ENCODE assay signal across 22 mouse cellular contexts in the genomic region with DNA sequence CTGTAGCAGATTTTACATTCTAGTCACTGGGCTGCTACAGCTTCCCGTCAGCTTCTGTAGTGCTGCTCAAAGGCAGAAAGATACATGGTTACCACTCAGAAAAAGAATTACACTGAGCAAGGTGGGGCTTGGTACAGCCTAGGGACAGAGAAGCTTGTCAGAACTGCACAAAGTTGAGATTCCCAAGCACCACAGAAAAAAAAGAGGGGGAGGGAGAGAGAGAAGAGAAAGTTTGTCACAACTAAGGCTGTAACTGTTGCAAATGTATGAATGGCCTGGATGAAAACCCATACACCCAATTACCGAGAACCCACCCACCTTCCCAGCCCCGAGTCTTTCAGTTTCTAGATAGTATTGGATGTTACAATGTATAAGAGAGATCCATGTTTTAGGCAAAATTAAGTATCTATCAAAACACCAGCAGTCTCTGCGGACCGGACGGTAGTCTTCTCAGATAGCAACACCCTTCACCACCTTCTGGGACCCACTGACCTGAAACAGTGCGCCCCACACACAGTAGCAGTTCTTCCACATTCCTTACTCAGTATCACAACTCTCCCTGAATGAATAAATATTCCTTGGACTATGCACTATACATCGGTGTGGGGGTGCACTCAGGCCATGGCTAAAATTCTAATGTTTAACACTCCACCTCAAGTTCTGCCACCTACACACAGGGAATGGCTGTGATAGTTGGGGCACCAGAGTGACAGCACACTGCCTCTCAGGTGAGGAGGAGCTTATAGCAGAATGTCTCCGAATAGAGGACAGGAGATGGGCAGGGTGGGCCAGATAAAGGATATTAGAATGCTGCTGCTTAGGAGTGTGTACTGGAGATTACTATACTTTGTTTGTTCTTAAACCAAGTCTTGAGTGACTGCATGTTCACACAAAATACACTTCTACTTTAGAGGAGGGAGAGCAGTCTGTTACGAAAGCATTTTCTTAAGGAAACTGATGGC. TPM values are rescaled to one million over a fixed set of nuclear protein-coding genes. Genes with fewer than 3 reads are reported as not detected.
DNase-seq lines count a peak whose midpoint lies in the region; ATAC-seq lines count a peak whose summit lies in the region.
"Had no signal": no experiment of that assay in that cellular context is flagged by ENCODE, and none has a peak within 500 bp of the region (broad histone marks: within the 10 kb centered on the region; RNA-seq: fewer than 3 reads in every experiment).

No protein-coding gene starts in this region.

- ATAC-seq in embryonic facial prominence, embryonic 14.5 days (ENCODE audit: low read depth) = no peak
- peak; percentile 22 for ATAC-seq in hindbrain, embryonic 16.5 days
- ATAC-seq in hindbrain, embryonic 12.5 days (ENCODE audit: low FRiP score) = no peak
- no peak for ATAC-seq in forebrain, embryonic 14.5 days
- ATAC-seq: CD4-positive, CD25-positive, alpha-beta regulatory T cell, adult 4 months; intestine, embryonic 16.5 days; lung, postnatal 0 days had no signal

- WGBS in embryonic facial prominence, embryonic 14.5 days = 79% methylated on average over 10 of the region's 10 CpGs
- 91% methylated on average over 10 of the region's 10 CpGs for WGBS in embryonic facial prominence, embryonic 10.5 days
- 80% methylated on average over 10 of the region's 10 CpGs for WGBS in hindbrain, embryonic 16.5 days
- WGBS in hindbrain, embryonic 12.5 days = 83% methylated on average over 10 of the region's 10 CpGs
- 88% methylated on average over 10 of the region's 10 CpGs for whole genome bisulfite sequencing in forebrain, embryonic 14.5 days

- peaks cover 4% of the 10 kb centered on the region; the same call in 1 of the 2 replicates for H3K4me1 ChIP-seq in embryonic facial prominence, embryonic 14.5 days (ENCODE audit: control insufficient read depth, insufficient read depth, low read length)
- H3K4me1 ChIP-seq in embryonic facial prominence, embryonic 10.5 days = peaks cover 13% of the 10 kb centered on the region
- H3K4me1 ChIP-seq in hindbrain, embryonic 16.5 days (ENCODE audit: control insufficient read depth, insufficient read depth, low read depth, low read length) = peaks cover 1% of the 10 kb centered on the region
- H3K4me1 ChIP-seq in hindbrain, embryonic 12.5 days = peaks cover 4% of the 10 kb centered on the region
- peaks cover 2% of the 10 kb centered on the region; the same call in 1 of the 2 replicates for H3K4me1 ChIP-seq in forebrain, embryonic 14.5 days (ENCODE audit: control insufficient read depth, insufficient read depth, low read length)

- H3K27me3 ChIP-seq in embryonic facial prominence, embryonic 14.5 days (replicated peaks; ENCODE audit: control insufficient read depth, insufficient read depth, low read length) = no peaks in the 10 kb centered on the region
- no peaks in the 10 kb centered on the region for H3K27me3 ChIP-seq in embryonic facial prominence, embryonic 10.5 days (replicated peaks; ENCODE audit: low read depth, poor library complexity, severe bottlenecking)
- H3K27me3 ChIP-seq in hindbrain, embryonic 16.5 days (replicated peaks; ENCODE audit: control insufficient read depth, insufficient read depth, low read length) = no peaks in the 10 kb centered on the region
- H3K27me3 ChIP-seq in hindbrain, embryonic 12.5 days = no peaks in the 10 kb centered on the region
- H3K27me3 ChIP-seq in forebrain, embryonic 14.5 days (replicated peaks; ENCODE audit: control insufficient read depth, insufficient read depth, low read length) = no peaks in the 10 kb centered on the region
- H3K27me3 ChIP-seq: embryonic facial prominence, embryonic 12.5 days; limb, embryonic 13.5 days; neural tube, embryonic 12.5 days had no signal

- H3K4me2 ChIP-seq in embryonic facial prominence, embryonic 14.5 days (ENCODE audit: low read depth, low read length) = no peak overlapping the region
- no peak overlapping the region for H3K4me2 ChIP-seq in hindbrain, embryonic 16.5 days (ENCODE audit: low read length)
- no peak overlapping the region for H3K4me2 ChIP-seq in hindbrain, embryonic 12.5 days (replicated peaks)
- no peak overlapping the region for H3K4me2 ChIP-seq in forebrain, embryonic 14.5 days (ENCODE audit: low read length)
- H3K4me2 ChIP-seq: embryonic facial prominence, embryonic 12.5 days; limb, embryonic 13.5 days; neural tube, embryonic 12.5 days had no signal

- H3K4me3 ChIP-seq in embryonic facial prominence, embryonic 14.5 days (ENCODE audit: low read depth, low read length) = no peak overlapping the region
- no peak overlapping the region for H3K4me3 ChIP-seq in embryonic facial prominence, embryonic 10.5 days
- H3K4me3 ChIP-seq in hindbrain, embryonic 16.5 days (ENCODE audit: low read length) = no peak overlapping the region
- no peak overlapping the region for H3K4me3 ChIP-seq in hindbrain, embryonic 12.5 days
- no peak overlapping the region for H3K4me3 ChIP-seq in forebrain, embryonic 14.5 days (ENCODE audit: low read depth, low read length)
- H3K4me3 ChIP-seq: embryonic facial prominence, embryonic 12.5 days; heart, embryonic 10.5 days; limb, embryonic 13.5 days; neural tube, embryonic 12.5 days had no signal

- no peak overlapping the region for H3K27ac ChIP-seq in embryonic facial prominence, embryonic 14.5 days (replicated peaks; ENCODE audit: low read depth, low read length)
- no peak overlapping the region for H3K27ac ChIP-seq in embryonic facial prominence, embryonic 10.5 days (replicated peaks)
- H3K27ac ChIP-seq in hindbrain, embryonic 16.5 days (ENCODE audit: low read depth, low read length) = no peak overlapping the region
- H3K27ac ChIP-seq in hindbrain, embryonic 12.5 days = no peak overlapping the region
- no peak overlapping the region for H3K27ac ChIP-seq in forebrain, embryonic 14.5 days (ENCODE audit: low read depth, low read length)
- H3K27ac ChIP-seq: embryonic facial prominence, embryonic 12.5 days; heart, embryonic 10.5 days; limb, embryonic 13.5 days; neural tube, embryonic 12.5 days had no signal

- H3K9me3 ChIP-seq in embryonic facial prominence, embryonic 14.5 days (ENCODE audit: control insufficient read depth, low read length) = no peaks in the 10 kb centered on the region
- H3K9me3 ChIP-seq in embryonic facial prominence, embryonic 10.5 days = no peaks in the 10 kb centered on the region
- H3K9me3 ChIP-seq in hindbrain, embryonic 16.5 days (ENCODE audit: control insufficient read depth, low read length) = no peaks in the 10 kb centered on the region
- H3K9me3 ChIP-seq in hindbrain, embryonic 12.5 days (replicated peaks) = no peaks in the 10 kb centered on the region
- no peaks in the 10 kb centered on the region for H3K9me3 ChIP-seq in forebrain, embryonic 14.5 days (replicated peaks; ENCODE audit: control insufficient read depth, low read length)
- H3K9me3 ChIP-seq: embryonic facial prominence, embryonic 12.5 days; G1E; heart, embryonic 10.5 days; limb, embryonic 13.5 days; neural tube, embryonic 12.5 days had no signal

- peak; percentile 10 for DNase-seq in embryonic facial prominence, embryonic 14.5 days (ENCODE audit: low spot score)
- no peak for DNase-seq in embryonic facial prominence, embryonic 10.5 days (ENCODE audit: low spot score)
- DNase-seq in testis, postnatal 14 days (ENCODE audit: low spot score) = peak; percentile 73
- DNase-seq in testis, postnatal 10 days (ENCODE audit: low spot score) = no peak
- DNase-seq in forebrain, embryonic 14.5 days (ENCODE audit: low spot score) = no peak
- no peak for DNase-seq in embryo, embryonic 11 days
- DNase-seq: cerebellum, adult 11 months; cerebellum, postnatal 25 days; gastrocnemius, postnatal 10 days; kidney, postnatal 14 days; spleen, adult 18-20 months; thymus, postnatal 25 days had no signal

- no peaks in the 10 kb centered on the region for H3K36me3 ChIP-seq in embryonic facial prominence, embryonic 14.5 days (ENCODE audit: control insufficient read depth, insufficient read depth, low read length)
- 0 out of 2 replicates have a peak, but pooled peaks cover 3% of the 10 kb centered on the region for H3K36me3 ChIP-seq in embryonic facial prominence, embryonic 10.5 days (replicated peaks)
- no peaks in the 10 kb centered on the region for H3K36me3 ChIP-seq in hindbrain, embryonic 16.5 days (ENCODE audit: control insufficient read depth, insufficient read depth, low read length)
- no peaks in the 10 kb centered on the region; the same call in 1 of the 2 replicates for H3K36me3 ChIP-seq in hindbrain, embryonic 12.5 days
- no peaks in the 10 kb centered on the region for H3K36me3 ChIP-seq in forebrain, embryonic 14.5 days (ENCODE audit: control insufficient read depth, insufficient read depth, low read length)
- H3K36me3 ChIP-seq: embryonic facial prominence, embryonic 12.5 days; heart, embryonic 10.5 days; limb, embryonic 13.5 days; neural tube, embryonic 12.5 days had no signal

- no peak overlapping the region for H3K9ac ChIP-seq in embryonic facial prominence, embryonic 14.5 days (ENCODE audit: low read depth, low read length)
- H3K9ac ChIP-seq in hindbrain, embryonic 16.5 days (ENCODE audit: low read depth, low read length) = no peak overlapping the region
- no peak overlapping the region for H3K9ac ChIP-seq in hindbrain, embryonic 12.5 days
- no peak overlapping the region for H3K9ac ChIP-seq in forebrain, embryonic 14.5 days (ENCODE audit: low read length)
- H3K9ac ChIP-seq: embryonic facial prominence, embryonic 12.5 days; limb, embryonic 13.5 days; neural tube, embryonic 12.5 days had no signal

RNA-seq across cellular contexts. Expression of gene Sos2, which starts 6.8 kb away (rescaled TPM):
- polyA plus RNA-seq in embryonic facial prominence, embryonic 14.5 days (2014; fragmentation: Nextera tagmentation; extraction: Ambion mirVana) = 11.0 and 11.4 TPM in 2 replicates
- polyA plus RNA-seq in embryonic facial prominence, embryonic 10.5 days (2016; fragmentation: Nextera tagmentation; extraction: Ambion mirVana) = 8.6 and 9.7 TPM in 2 replicates
- 11.1 and 11.3 TPM in 2 replicates for polyA plus RNA-seq in hindbrain, embryonic 16.5 days (2015; fragmentation: Nextera tagmentation; extraction: Ambion mirVana)
- polyA plus RNA-seq in hindbrain, embryonic 12.5 days (2016; fragmentation: Nextera tagmentation; extraction: Ambion mirVana) = 10.4 and 12.1 TPM in 2 replicates
- polyA plus RNA-seq in forebrain, embryonic 14.5 days (2014; fragmentation: Nextera tagmentation; extraction: Ambion mirVana) = 10.4 and 10.6 TPM in 2 replicates

RNA-seq across cellular contexts. Expression of gene L2hgdh, which starts 49.8 kb away (rescaled TPM):
- 21.2 and 21.8 TPM in 2 replicates for polyA plus RNA-seq in embryonic facial prominence, embryonic 14.5 days (2014; fragmentation: Nextera tagmentation; extraction: Ambion mirVana)
- 20.5 and 20.9 TPM in 2 replicates for polyA plus RNA-seq in embryonic facial prominence, embryonic 10.5 days (2016; fragmentation: Nextera tagmentation; extraction: Ambion mirVana)
- polyA plus RNA-seq in hindbrain, embryonic 16.5 days (2015; fragmentation: Nextera tagmentation; extraction: Ambion mirVana) = 14.4 and 15.3 TPM in 2 replicates
- polyA plus RNA-seq in hindbrain, embryonic 12.5 days (2016; fragmentation: Nextera tagmentation; extraction: Ambion mirVana) = 14.6 and 15.3 TPM in 2 replicates
- polyA plus RNA-seq in forebrain, embryonic 14.5 days (2014; fragmentation: Nextera tagmentation; extraction: Ambion mirVana) = 9.0 and 12.7 TPM in 2 replicates

RNA-seq across cellular contexts. Expression of gene Atp5s, which starts 49.9 kb away (rescaled TPM):
- polyA plus RNA-seq in embryonic facial prominence, embryonic 14.5 days (2014; fragmentation: Nextera tagmentation; extraction: Ambion mirVana) = 30.4 and 32.0 TPM in 2 replicates
- polyA plus RNA-seq in embryonic facial prominence, embryonic 10.5 days (2016; fragmentation: Nextera tagmentation; extraction: Ambion mirVana) = 23.8 and 24.4 TPM in 2 replicates
- 38.9 and 42.6 TPM in 2 replicates for polyA plus RNA-seq in hindbrain, embryonic 16.5 days (2015; fragmentation: Nextera tagmentation; extraction: Ambion mirVana)
- 26.1 and 28.5 TPM in 2 replicates for polyA plus RNA-seq in hindbrain, embryonic 12.5 days (2016; fragmentation: Nextera tagmentation; extraction: Ambion mirVana)
- polyA plus RNA-seq in forebrain, embryonic 14.5 days (2014; fragmentation: Nextera tagmentation; extraction: Ambion mirVana) = 27.7 and 28.4 TPM in 2 replicates

Comparison
In these comparisons a context has a peak if more than half of its experiments do, and no peak if none do; other contexts are left out.
1. DNase-seq: peak in embryonic facial prominence, embryonic 14.5 days (single experiment) and testis, postnatal 14 days (single experiment); none in embryonic facial prominence, embryonic 10.5 days (single experiment), testis, postnatal 10 days (single experiment), forebrain, embryonic 14.5 days (single experiment) and embryo, embryonic 11 days (single experiment).